Mouse (Mus musculus): ENCODE data around the gene Sdr42e1.

Gene Sdr42e1

DNA sequence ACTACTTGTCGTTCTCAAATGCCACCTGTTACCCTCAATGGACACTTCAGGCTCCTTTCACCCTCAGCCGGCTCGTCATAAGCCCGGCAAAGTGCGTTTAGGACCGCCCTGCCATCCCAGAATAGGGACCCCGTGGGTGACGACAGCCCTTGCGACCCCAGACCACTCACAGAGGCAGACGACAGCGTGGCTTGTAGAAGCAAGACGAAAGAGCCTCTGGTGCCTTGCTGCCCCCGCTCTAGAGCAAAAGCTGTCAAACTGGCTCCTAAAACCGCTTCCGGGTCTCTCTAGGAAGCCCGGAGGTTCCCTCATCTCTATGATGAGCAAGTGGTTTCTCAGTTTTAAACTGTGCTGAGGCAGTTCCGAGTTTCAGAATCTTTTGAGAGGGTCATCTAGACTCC, at the start of gene Sdr42e1:
Gene Sdr42e1, minus strand, starts transcription at position 260 of the 401 bp plus-strand sequence.
- DNase-seq: peak; percentile 45

GRCm38 (mm10) chr8:117718152-117718860, 44.8 kb upstream of the Sdr42e1 start:
- DNase-seq: peak; percentile 22

- DNase-seq: no peak
These were observed 42.4 kb upstream of the Sdr42e1 start for GRCm38 (mm10) chr8:117715896-117716295.

DNA sequence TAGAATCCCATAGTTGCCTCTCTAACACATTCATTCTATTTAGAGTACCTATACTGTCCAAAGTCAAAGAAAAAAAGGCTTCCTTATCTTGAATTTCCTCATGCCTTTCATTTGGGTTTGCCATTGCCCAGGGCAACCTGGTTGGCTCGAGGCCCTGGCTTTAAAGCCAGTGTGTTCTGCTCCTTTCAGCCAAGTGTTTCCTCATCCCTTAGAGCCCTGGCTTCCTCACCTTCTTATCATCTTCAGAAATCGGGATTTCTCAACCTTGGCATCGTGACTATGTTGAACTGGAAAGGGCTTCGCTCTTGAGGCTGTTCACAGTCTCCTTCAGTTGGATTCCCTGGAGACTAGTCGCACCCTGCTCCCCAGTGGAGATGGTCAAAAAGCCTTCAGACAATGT, 41.1 kb upstream of the Sdr42e1 start:
- no peak for DNase-seq

DNA sequence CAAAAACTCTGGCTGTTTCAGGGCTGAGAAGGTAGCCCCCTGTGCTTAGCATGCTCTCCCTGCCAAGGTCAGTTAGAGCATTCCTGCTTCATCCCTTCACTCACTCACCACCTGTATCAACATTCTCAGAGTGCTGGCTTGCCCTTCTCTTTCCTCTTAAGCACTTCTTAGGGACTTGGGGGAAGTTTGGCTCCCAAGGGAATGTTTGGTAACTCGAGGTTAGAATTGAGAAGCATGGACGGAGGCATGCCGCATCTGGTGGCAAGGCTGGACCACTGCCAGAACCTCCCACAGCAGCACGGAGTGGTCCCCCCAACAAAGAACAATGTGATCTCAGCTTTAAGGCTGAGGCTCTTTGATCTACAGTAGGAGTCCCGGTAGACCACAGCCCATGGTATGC, 38.7 kb upstream of the Sdr42e1 start:
- no peak for DNase-seq

DNA sequence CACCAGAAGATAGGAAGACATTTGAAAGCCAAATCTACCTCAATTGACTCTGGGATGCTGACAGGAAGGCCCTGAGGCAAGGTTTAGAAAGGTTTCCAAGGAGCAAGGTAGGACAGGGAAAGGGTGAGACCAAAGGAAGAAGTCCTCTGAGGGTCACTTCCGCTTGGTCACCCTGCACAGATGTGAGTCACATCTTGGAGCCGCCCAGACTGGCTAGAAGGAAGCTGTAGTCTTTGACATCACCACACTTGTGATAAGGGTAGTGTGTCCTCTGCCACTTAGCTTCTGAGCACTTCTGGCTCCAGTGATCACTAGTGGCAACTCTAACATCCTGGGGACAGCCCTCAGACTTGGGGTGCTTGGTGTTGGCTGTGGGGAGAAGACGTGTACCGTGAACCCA, 32.7 kb upstream of the Sdr42e1 start:
- DNase-seq: no peak

- no peak for DNase-seq
These were observed 29.2 kb upstream of the Sdr42e1 start for GRCm38 (mm10) chr8:117702701-117703100.

GRCm38 (mm10) chr8:117701859-117702258, 28.4 kb upstream of the Sdr42e1 start, which contains the start of gene Hsd17b2:
Gene Hsd17b2 (plus strand): TSS chr8:117701904.
- DNase-seq: no peak

- DNase-seq: no peak
These were observed 27.8 kb upstream of the Sdr42e1 start for GRCm38 (mm10) chr8:117701246-117701645.

GRCm38 (mm10) chr8:117700699-117701098, 27.2 kb upstream of the Sdr42e1 start:
- peak; percentile 29 for DNase-seq

- peak; percentile 38 for DNase-seq
These were observed 23.8 kb upstream of the Sdr42e1 start for GRCm38 (mm10) chr8:117697248-117697647.

DNA sequence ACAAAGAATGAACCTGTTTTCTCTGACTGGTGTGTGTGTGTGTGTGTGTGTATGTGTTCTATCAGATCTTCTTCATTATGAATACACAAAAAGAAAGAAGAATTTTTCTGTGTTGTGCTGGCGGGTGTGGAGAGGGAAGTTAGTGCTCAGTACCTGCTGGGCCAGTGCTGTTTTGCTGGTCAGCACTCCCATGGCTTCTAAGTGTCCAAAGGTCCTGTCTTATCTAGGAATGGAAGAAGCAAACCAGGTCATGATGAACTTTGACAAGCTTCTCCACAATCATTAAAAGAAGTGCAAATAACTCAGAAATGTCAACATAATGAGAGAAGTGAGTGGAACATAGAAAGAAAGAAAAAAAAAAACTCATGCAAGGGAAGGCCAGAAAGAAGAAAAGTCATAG, 22.1 kb upstream of the Sdr42e1 start:
- no peak for DNase-seq

DNA sequence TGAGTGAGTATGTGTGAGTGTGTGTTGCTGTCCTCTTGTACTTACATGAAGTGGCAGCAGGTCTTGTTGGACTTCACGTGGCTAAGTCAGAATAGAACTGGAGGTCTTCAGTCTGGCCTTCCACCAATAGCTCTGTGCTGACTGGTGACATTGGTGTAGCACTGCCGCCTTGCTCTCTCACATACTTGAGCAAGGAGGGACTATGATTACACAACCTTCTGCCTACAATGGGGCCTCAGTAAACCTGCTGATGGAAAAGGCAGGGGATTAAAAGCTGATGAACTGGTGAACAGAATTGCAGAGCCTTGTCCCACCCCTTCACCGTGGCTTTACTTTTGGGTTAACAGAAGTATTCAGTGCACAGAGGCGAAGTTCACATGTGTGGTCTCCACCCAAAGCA, 18.6 kb upstream of the Sdr42e1 start:
- no peak for DNase-seq

DNA sequence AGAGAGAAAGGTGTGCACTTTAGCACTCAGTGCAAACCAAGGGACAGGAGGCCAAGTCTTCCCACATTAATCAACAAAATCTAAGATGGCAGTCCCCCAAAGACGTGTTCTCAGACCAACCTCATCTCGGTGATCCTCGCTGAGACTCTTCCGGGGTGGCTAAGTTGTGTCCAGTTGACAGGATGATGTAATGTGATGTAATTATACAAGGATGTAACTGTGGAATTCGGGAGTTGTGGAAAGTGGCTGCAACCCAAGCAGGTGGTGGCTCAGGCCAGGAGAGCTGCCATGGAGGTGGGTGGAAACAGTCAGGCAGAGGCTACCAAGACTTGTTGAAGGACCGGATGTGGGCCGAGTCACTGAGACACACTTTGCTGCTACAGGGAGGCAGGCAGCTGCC, 14.4 kb upstream of the Sdr42e1 start:
- DNase-seq: no peak

GRCm38 (mm10) chr8:117684504-117684903, 11.0 kb upstream of the Sdr42e1 start:
- no peak for DNase-seq

- no peak for DNase-seq
These were observed 10.5 kb upstream of the Sdr42e1 start for GRCm38 (mm10) chr8:117683925-117684472.

DNA sequence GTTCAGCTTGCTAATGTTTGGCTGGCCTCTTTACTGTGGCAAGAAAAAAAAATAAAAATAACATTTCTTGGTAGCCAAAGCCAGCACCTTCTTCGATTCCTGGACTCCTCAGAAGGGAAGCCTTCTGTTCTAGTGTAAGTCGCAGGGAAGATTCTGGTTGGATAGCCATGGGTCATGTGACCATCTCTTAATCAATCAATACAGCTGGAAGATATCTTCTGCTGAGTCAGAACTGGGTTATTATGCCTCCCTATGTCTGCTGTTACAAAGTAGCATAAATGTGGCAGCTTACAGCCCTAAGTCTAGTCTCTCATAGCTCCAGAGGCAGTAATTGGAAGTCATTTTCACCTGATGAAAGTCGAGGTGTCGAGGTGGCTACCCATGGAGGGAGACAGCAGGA, 5.2 kb upstream of the Sdr42e1 start:
- no peak for DNase-seq

DNA sequence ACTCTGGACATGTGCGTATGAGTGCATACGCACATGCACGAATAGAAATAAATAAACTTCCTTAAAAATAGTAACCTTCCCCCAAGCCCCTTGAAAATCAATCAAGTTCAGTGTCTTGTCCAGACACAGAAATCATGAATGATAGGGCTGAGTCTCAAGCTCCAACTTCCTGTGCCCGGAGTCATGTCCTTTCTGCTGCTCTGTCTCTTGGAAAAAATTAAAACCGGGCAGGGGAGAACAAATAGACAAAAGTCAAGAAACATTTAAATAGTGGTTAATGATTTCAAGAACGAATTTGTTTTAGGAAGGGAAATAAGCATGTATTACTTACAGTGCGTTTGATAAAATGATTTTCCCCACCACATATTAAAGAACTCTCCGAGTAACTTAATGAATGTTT, 3.5 kb upstream of the Sdr42e1 start:
- no peak for DNase-seq

GRCm38 (mm10) chr8:117676460-117676859, 3.0 kb upstream of the Sdr42e1 start:
- DNase-seq: peak; percentile 24

GRCm38 (mm10) chr8:117675171-117675570, 1.7 kb upstream of the Sdr42e1 start:
- no peak for DNase-seq

GRCm38 (mm10) chr8:117672558-117672957, 931 bp downstream of the Sdr42e1 start:
- DNase-seq: no peak

DNA sequence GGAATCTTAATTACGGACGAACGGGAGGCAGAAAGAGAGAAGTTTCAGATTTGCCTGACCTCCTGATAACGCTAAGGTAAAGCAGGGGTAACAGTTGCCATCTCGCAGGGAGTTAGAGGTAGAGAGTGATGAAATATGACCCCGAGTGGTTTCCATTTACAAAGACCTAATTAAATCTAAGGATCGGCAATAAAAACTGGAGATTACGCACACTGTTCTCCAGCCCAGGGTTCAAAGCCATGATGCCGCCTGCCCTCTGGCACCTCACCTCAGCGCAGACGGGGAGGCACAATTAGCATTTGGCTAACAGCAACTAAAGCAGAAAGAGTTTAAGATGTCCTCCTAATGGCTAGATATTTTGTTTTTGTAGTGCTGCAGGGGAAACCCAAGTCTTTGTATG, 3.0 kb downstream of the Sdr42e1 start:
- no peak for DNase-seq

GRCm38 (mm10) chr8:117667349-117668124, 6.0 kb downstream of the Sdr42e1 start:
- no peak for DNase-seq
